Mouse (Mus musculus) CD4-positive helper T cell, adult 2 months (primary cell): ENCODE data around the gene Zfp473.
A peak's percentile ranks its signal among the peaks of the same experiment; 100 is the strongest.
"Not testable (repeated sequence)": the region's sequence is repeated elsewhere in the genome, so short reads cannot be mapped to it uniquely, and the experiment has no call there.

Source experiments
- DNase-seq: peaks from one replicate; pipeline ENCODE4 v3.0.0-alpha.2; 2012; ENCODE audit warnings: low read depth, missing footprints, low spot score

Zfp473 gene

DNA sequence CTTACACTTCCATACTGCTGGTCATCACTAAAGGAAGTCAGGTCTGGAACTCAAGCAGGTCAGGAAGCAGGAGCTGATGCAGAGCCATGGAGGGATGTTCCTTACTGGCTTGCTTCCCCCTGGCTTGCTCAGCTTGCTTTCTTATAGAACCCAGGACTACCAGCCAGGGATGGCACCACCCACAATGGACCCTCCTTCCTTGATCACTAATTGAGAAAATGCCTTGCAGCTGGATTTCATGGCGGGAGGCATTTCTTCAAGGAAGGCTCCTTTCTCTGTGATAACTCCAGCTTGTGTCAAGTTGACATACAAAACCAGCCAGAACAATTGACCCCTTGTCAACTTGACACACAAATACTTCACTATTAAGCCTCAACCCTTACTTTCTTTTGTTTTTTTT, at the start of gene Zfp473:
Gene Zfp473, minus strand, starts transcription at position 101 of the 400 bp plus-strand sequence.
- DNase-seq = not testable (repeated sequence)

GRCm38 (mm10) chr7:44792781-44793180, 41.9 kb upstream of the Zfp473 start:
- DNase-seq = no peak

- no peak for DNase-seq
Measured at GRCm38 (mm10) chr7:44790066-44790465, 39.2 kb upstream of the Zfp473 start.

- no peak for DNase-seq
Measured at GRCm38 (mm10) chr7:44789531-44789930, 38.7 kb upstream of the Zfp473 start.

DNA sequence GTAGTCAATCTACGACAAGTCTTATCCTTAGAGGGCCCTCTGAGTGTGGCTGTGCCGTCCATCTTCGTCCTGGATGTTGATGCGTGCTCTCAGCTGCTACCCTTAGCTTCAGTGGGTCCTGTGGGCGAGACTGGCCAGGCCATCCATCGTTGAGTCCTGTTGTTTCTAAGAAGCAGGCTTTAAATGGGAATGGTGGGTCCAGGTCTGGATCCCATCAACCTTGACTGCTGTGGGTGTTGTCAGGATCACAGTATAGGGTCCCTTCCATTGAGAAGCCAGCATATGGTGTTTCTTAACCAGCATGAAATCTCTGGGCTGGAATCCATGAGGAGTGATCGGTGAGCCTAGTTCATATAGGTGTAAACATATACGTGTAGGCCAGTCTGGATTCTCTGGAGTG, 29.3 kb upstream of the Zfp473 start:
- DNase-seq = no peak

- DNase-seq = no peak
Measured at GRCm38 (mm10) chr7:44776849-44777498, 26.1 kb upstream of the Zfp473 start.

DNA sequence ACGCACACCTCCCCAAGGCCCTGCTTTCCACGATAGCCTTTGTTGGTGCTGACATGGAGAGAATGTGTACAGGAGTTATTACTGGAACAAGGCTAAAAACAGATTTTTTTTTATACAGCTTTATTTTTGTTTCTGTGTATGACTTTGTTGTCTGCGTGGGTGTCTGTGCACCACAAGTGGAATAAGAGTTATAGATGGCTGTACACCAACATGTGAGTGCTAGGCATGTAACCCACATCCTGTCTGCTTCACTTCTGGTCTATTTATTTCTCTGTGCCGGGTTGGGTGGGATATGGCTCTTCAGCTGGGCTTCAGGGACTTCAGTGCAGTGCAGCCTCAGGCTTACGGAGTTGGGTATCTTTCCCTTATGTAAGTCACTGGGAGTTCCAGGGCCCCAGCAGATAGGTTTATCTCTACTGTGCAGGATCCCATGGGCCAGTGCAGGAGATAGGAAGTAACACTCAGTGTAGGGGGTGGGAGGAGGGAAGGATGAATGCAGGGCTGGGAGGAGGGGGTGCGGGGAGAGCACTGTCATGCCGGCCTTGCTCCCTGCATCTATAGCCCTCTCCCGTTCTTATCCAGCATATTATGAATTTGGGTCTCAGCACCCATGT, 21.8 kb upstream of the Zfp473 start:
- peak; percentile 75 for DNase-seq

GRCm38 (mm10) chr7:44770046-44770578, 19.3 kb upstream of the Zfp473 start:
- peak; percentile 18 for DNase-seq

DNA sequence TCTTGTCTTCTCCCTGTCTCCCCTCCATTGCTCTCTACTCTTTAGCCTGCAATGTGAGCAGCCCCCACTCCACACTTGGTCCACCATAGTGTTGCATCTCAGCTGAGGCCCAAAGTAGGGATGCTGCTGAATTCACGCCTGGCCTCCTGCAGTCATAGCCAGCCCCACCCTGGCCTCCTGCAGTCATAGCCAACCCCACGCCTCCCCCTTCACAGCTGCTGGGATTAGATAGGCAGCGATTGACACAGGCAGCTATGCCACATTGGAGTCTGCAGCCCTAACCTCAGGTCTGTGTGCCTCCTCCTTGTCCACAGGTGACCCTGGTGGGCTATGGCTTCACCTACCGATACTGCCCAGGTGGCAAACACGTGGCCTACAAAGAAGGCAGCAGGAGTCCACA, 17.3 kb upstream of the Zfp473 start:
- DNase-seq = no peak

GRCm38 (mm10) chr7:44760366-44760765, 9.5 kb upstream of the Zfp473 start:
- DNase-seq = no peak

DNA sequence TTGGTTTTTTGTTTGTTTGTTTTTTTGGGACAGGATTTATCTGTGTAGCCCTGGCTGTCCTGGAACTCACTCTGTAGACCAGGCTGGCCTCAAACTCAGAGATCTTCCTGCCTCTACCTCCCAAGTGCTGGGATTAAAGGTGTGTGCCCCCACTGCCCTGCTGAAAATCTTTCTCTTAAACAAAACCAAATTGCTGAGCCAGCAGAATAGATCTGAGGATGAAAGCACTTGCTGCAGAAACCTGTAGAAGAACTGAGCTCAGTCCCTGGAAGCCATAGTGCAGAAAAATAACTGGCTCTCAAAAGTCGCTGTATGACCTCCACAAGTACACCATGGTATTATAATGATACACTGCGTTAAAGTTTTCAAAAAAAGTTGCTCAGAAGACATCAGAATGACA, 6.3 kb upstream of the Zfp473 start:
- DNase-seq = no peak

DNA sequence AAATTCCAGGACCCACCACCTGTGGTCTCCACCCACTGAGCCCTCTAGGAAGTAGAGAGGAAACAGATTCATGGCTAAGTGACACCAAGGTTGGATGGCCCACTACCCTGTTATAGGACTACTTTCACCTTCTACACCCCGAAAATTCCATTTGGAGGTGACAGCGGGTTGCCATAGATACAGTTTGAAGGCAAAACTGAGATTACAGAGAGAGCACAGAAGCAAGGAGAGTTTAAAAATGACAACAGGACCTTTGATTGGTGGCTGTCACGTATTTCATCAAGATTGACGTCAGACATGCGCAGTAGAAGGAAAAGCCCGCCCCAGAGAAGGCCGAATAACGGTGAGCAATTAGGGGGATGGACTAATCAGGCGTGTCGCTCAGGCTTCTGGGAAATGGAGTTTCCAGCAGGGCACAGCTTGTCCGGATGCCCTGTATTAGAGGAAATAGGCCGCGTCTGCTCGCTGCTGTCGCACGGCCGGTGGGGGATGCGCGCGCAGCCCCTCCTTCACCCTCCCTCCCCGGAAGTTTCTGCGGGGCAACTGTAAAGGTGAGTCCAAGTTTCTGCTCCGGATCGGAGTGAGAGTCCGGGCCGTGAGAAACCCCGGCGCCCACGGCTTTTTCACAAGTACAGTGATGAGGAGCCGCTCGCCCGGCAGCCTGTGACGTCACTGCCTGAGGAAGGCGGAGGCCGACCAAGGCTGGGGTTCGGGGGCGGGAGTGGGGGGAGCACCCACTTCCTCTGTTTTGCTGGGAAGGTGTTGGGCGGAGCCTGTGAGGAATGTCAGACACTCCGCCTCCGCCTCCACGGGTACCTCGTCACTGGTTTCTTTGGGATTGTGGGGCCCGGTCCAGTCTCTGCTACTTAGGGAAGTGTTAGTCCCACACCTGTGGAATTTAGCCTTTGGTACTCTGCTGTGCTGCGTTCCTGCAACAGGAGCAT, 2.5 kb downstream of the Zfp473 start, which contains the start of gene Vrk3:
Gene Vrk3, plus strand, starts transcription at position 313 of the 944 bp plus-strand sequence.
- DNase-seq = peak; percentile 99

DNA sequence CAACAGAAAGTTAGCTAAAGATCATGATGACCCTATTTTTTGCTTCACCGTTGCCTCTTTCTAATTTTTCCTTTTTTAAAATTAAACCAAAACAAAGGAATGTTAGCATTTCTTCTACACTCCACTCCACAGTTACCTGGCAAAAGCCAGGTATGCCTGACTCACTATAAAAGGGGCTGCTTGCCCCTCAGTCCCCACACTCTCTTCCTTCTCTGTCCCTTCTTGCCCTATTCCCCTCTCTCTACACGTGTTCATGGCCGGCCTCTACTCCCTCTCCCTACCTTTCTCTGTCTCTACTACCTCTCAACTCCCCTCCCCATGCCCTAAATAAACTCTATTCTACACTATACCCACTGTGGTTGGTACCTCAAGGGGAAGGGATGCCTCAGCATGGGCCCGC, 3.7 kb downstream of the Zfp473 start:
- DNase-seq = no peak

DNA sequence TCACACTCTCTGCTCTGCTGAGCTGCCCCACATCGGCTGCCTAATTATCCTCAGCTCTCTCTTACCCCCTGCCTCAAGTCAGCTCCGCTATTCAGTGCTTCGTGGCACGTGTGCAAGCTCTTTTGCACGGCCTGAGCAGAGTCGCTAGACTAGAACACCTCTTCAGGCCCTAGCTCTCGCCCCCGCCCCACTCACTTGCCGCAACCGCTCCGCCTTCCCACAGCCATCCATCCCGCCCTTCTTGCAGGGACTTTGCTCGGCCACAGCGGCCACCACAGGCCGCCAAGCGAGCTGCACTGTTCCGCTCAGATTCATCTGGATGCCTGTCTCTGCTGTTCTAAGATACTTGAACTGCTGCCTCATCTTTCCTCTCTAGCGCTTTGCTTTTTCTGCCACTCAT, 5.8 kb downstream of the Zfp473 start:
- DNase-seq = peak; percentile 90

DNA sequence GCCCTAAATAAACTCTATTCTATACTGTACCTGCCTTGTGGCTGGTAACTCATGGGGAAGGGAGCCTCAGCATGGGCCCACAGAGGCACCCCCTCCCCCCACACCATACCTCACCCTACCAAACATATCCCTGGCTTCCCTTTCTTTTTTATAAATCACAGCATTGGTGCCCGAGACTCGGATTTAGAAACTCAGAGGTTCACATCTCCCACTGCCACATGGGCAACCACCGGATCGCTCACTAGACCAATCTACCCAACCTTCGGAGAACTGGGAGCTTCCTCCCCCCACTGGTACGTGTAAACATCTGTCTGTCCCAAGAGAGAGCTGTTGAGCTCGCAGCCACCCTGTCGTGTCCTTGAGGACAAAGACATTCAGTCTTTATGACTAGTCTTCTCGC, 6.6 kb downstream of the Zfp473 start:
- DNase-seq = no peak

DNA sequence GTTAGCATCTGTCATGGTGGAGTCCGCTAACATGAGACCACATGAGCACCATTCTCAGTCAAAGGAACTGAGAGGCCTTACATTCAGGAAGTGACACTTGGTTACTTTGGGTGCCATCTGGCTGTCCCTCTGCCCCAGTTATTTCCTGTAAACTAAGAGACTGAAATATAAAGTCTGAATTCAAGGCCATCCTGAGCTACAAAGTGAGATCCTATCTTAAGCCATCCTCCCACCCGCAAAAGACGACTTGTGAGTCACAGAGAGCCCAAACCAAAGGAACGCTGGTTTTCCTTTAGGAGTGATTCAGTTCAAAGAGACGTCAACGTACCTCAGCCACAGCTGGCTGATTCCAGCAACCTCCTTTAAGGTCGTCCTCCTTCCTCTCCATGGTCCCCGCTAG, 9.5 kb downstream of the Zfp473 start:
- peak; percentile 43 for DNase-seq

DNA sequence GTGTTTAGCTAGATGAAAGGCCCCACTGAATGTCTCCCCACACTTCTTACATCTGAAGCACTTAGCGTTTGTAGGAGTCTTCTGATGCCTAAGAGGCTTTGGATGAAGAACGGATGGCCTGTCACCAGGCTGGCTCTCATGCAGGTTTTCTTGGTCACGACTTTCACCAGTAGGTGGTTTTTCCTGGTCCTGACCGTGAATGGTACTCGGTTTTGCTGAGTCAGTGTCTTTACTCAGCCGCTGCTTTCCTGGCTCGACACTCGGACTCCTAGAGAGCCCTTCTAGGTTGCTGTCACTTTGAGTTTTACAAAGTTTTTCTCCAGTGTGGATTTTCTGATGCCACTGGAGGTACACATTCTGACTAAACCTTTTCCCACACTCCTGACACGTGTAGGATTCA, 17.1 kb downstream of the Zfp473 start:
- no peak for DNase-seq

- DNase-seq = no peak
Measured at GRCm38 (mm10) chr7:44728082-44728975, 22.5 kb downstream of the Zfp473 start.

- no peak for DNase-seq
Measured at GRCm38 (mm10) chr7:44727151-44727550, 23.7 kb downstream of the Zfp473 start.

DNA sequence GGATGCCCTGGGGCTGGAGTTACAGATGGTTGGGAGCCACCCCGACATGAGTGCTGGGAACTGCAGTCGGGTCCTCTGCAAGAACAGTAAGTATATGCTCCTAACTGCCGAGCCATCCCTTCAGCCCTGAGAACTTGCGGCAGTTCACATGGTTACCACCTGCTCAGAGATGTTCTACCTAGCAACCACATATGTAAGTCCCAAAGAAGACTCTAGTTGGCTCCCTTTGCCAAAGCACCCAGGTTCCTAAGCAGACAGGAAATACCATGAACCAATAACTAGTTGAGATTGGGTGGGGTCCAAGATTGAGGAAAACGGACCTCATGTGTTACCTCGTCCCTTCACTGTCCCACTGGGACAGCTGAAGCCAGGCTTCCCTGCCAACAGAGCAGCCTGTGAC, 24.5 kb downstream of the Zfp473 start:
- DNase-seq = peak; percentile 59

- peak; percentile 55 for DNase-seq
Measured at GRCm38 (mm10) chr7:44724316-44724715, 26.5 kb downstream of the Zfp473 start.
